Mouse (Mus musculus) granulocyte monocyte progenitor cell, adult 5-6 weeks (primary cell): Measurements from ENCODE around the gene Ppp1r3e. TPM values are rescaled to one million over a fixed set of nuclear protein-coding genes. Genes with fewer than 3 reads are reported as not detected.

Source experiments
- ATAC-seq: replicated peaks from 2 replicates; pipeline ENCODE4 v1.8.0; 2016; ENCODE audit warnings: mild to moderate bottlenecking, moderate TSS enrichment, inconsistent platforms; ENCODE audit not compliant: poor library complexity, severe bottlenecking
- total RNA-seq, 2 experiments: library from RNA; stranded (forward) in 1 of 2; stranded (reverse) in 1 of 2; fragments of 200-712, 200-1000 nt in 1 of 2; fragments of >200 nt in 1 of 2; fragmentation: Nextera tagmentation in 1 of 2; gene quantifications; 2 replicates each; pipeline ENCODE4 v1.2.3; 2014 to 2017

Gene Ppp1r3e
- total RNA-seq (2014; fragmentation: Nextera tagmentation) = 12.2 and 21.1 TPM in 2 replicates
- 2.5 and 2.9 TPM in 2 replicates for total RNA-seq (2017)

- ATAC-seq = peak; percentile 76
Measured at GRCm38 (mm10) chr14:54877048-54877715, at the start of gene Ppp1r3e. Gene Ppp1r3e (minus strand): TSS chr14:54877550.

- peak; percentile 13; the same call in 1 of the 2 replicates for ATAC-seq
Measured at GRCm38 (mm10) chr14:54926401-54927158, 49.2 kb upstream of the Ppp1r3e start.

DNA sequence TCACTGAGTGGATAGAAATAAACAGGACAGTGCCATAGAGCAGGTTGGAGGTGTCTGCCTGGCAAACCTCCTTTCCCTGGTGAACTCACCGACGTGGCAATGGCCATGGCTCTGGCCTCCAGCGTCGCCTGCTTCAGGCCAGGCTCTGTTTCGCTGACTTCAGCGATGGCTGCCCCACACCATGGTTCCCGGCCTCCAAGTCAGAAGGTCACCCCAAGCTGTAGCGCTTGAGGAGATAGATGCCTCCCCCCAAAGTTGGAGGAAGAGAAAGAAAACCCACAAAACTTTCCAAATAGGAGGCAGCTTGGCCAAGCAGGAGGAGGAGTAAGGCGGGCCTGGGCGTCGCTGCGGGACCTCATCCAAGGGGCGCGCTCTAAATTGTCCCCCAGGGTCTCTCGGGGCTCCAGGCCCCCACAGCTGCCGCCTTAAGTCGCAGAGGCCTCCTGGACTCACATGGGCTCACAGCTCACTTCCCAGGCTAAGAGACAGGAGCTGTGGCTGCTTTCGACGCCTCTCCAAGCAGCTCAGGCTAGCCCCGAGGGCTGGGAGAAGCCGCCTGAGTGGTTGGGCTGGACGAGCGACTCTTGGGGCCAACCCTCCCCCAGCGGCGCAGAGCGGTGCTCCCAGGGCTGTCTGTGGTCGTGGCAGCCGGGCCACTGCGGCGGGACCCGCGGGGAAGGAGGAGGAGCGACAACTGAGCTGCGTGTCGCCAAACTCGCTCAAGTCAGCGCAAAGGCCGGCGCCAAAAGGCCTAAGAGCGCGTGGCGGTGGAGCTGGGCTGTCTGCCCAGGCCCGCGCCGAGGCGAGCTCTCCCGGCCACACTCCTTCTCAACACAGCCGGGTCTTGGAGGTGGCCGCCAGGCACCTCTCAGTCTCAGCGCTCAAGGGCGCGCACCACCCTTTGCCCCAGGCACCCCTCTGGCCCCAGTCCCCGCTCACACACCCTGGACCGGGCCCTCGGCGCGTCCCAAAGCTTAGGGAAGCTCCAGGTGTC lies 48.3 kb upstream of the Ppp1r3e start, which contains the start of gene Efs:
TSS of gene Efs (minus strand) at position 778 of the 994 bp plus-strand sequence.
- ATAC-seq = peak; percentile 50

GRCm38 (mm10) chr14:54924641-54925348 lies 47.4 kb upstream of the Ppp1r3e start:
- no peak for ATAC-seq

- no peak for ATAC-seq
Measured at GRCm38 (mm10) chr14:54920076-54920685, 42.8 kb upstream of the Ppp1r3e start.

- no peak for ATAC-seq
Measured at GRCm38 (mm10) chr14:54913343-54913742, 36.0 kb upstream of the Ppp1r3e start.

DNA sequence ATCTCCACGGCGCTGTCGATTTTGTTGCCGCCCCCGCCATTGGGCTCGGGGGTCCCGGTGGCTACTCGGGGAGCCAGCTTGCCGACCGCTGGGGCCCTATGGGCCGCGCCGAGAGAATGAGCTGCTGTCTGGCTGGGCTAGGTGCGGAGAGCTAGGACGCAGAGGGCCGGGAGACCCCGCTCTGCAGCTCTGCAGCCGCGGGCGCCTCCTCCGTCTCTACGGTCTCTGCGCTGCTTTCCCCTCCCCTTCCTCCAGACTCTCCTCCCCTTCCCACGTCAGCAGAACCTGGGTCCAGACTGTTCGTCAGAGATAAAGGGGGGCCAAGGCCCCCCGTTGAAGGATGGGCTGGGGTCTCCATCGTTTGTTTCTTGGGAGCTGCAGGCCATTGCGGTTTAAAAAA lies 35.5 kb upstream of the Ppp1r3e start, which contains the start of gene Slc22a17:
TSS of gene Slc22a17 (minus strand) at position 247 of the 400 bp plus-strand sequence.
- peak; percentile 51; the same call in 1 of the 2 replicates for ATAC-seq

DNA sequence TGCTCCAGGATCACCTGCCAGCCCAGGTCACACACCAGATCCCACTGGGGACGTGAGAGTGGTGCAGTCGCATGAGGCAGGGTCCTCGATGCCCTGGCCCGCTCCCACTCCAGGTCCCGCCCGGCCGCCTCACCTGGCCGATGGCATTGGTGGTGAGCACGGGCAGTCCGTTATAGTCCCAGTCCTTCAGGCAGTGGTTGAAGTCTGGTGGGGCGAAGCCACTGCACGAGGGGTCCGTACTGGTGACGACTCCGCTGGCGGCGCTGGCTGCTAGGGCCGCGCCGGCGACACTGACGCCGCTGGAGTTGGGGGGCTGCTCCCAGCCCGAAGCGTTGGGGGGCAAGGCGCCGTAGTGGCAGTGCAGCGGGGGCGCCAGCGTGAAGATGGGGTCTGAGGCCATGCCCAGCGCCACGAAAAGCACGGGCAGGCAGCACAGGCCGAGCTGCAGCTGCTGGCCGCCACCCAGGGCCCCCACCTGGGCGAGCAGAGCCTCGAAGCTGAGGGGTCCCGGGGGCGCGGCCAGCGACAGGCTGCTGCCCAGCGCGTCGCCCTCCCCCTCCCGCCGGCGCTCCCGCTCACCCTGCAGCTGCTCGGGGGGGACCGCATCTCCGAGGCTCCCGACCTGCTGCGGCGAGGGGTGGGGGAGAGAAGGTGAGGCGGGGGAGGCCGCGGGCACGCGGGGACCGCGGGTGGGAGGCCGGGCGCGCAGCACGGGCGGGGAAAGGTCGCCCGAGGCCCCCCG lies 34.9 kb upstream of the Ppp1r3e start:
- peak; percentile 16; the same call in 1 of the 2 replicates for ATAC-seq

GRCm38 (mm10) chr14:54908682-54909081 lies 31.3 kb upstream of the Ppp1r3e start:
- peak; percentile 64 for ATAC-seq

GRCm38 (mm10) chr14:54903641-54904040 lies 26.3 kb upstream of the Ppp1r3e start:
- ATAC-seq = no peak

DNA sequence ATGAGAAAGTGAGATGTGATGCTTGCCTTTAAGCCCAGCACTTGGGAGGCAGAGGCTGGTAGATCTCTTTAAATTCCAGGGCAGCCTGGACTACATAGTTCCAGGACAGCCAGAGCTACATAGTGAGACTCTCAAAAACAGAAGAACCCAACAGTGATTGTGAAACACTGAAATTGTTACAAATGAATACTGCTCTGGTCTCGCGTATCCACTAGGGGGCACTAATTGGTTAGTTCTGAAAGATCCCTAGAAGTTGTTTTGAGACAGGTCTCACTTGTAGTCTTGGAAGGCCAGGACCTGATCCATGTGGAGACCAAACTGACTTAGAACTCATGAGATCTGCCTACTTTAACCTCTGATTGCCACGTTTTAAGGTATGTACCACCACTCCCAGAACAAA lies 23.0 kb upstream of the Ppp1r3e start:
- ATAC-seq = peak; percentile 88

GRCm38 (mm10) chr14:54897445-54897844 lies 20.1 kb upstream of the Ppp1r3e start:
- ATAC-seq = no peak

- ATAC-seq = peak; percentile 18; the same call in 1 of the 2 replicates
Measured at GRCm38 (mm10) chr14:54894296-54895151, 17.2 kb upstream of the Ppp1r3e start.

- peak; percentile 98 for ATAC-seq
Measured at GRCm38 (mm10) chr14:54893651-54894181, 16.4 kb upstream of the Ppp1r3e start.

DNA sequence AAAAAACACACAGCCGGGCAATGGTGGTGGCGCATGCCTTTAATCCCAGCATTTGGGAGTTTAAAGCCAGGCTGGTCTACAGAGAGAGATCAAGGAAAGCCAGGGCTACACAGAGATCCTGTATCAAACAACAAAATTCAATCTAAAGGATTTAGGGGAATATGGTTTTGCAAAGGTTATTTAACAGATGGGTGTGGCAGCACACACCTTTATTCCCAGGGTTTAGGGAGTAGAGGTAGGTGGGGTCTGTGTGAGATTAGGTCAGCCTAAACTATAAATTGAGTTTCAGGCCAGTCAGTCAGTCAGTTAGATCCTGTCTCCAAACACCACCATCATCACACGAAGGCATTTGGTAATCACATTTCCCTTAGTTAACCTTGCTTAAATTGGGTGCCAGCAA lies 14.8 kb upstream of the Ppp1r3e start, which contains the start of gene Pabpn1:
TSS of gene Pabpn1 (plus strand) at position 301 of the 400 bp plus-strand sequence.
- ATAC-seq = no peak

- ATAC-seq = no peak
Measured at GRCm38 (mm10) chr14:54885309-54885708, 8.0 kb upstream of the Ppp1r3e start.
